ENCODE assay signal across 19 mouse cellular contexts in genomic region chr4:78213949-78214348, GRCm38 (mm10). TPM values are rescaled to one million over a fixed set of nuclear protein-coding genes. Genes with fewer than 3 reads are reported as not detected.
DNase-seq lines count a peak whose midpoint lies in the region; ATAC-seq lines count a peak whose summit lies in the region.
"Had no signal": no experiment of that assay in that cellular context is flagged by ENCODE, and none has a peak within 500 bp of the region (broad histone marks: within the 10 kb centered on the region; RNA-seq: fewer than 3 reads in every experiment).

No protein-coding gene starts in this region.

- peaks cover 7% of the 10 kb centered on the region; the same call in 1 of the 2 replicates for H3K4me1 ChIP-seq in hindbrain, embryonic 15.5 days (replicated peaks)
- H3K4me1 ChIP-seq in hindbrain, embryonic 12.5 days: peaks cover 3% of the 10 kb centered on the region; the same call in 1 of the 2 replicates
- H3K4me1 ChIP-seq in midbrain, embryonic 14.5 days (ENCODE audit: control insufficient read depth, insufficient read depth, low read length): 0 out of 2 replicates have a peak, but pooled peaks cover 2% of the 10 kb centered on the region
- peaks cover 6% of the 10 kb centered on the region for H3K4me1 ChIP-seq in midbrain, embryonic 10.5 days
- peaks cover 7% of the 10 kb centered on the region for H3K4me1 ChIP-seq in midbrain, embryonic 16.5 days (ENCODE audit: control insufficient read depth, insufficient read depth, low read length)
- H3K4me1 ChIP-seq: liver, embryonic 13.5 days had no signal

- WGBS in hindbrain, embryonic 15.5 days: 46% methylated on average over 4 of the region's 4 CpGs
- 61% methylated on average over 4 of the region's 4 CpGs for WGBS in hindbrain, embryonic 12.5 days
- WGBS in midbrain, embryonic 14.5 days: 45% methylated on average over 4 of the region's 4 CpGs
- WGBS in midbrain, embryonic 10.5 days: 71% methylated on average over 4 of the region's 4 CpGs
- 36% methylated on average over 4 of the region's 4 CpGs for WGBS in midbrain, embryonic 16.5 days

- H3K9me3 ChIP-seq in hindbrain, embryonic 15.5 days: no peaks in the 10 kb centered on the region
- H3K9me3 ChIP-seq in hindbrain, embryonic 12.5 days (replicated peaks): no peaks in the 10 kb centered on the region
- no peaks in the 10 kb centered on the region for H3K9me3 ChIP-seq in midbrain, embryonic 14.5 days (ENCODE audit: control insufficient read depth, low read length)
- no peaks in the 10 kb centered on the region for H3K9me3 ChIP-seq in midbrain, embryonic 10.5 days (replicated peaks)
- 0 out of 2 replicates have a peak, but pooled peaks cover 2% of the 10 kb centered on the region for H3K9me3 ChIP-seq in midbrain, embryonic 16.5 days (replicated peaks; ENCODE audit: control insufficient read depth, low read length, poor library complexity, severe bottlenecking)
- H3K9me3 ChIP-seq: limb, embryonic 10.5 days; liver, embryonic 13.5 days had no signal

- H3K4me2 ChIP-seq in hindbrain, embryonic 15.5 days: peak overlapping the region; percentile 69
- H3K4me2 ChIP-seq in hindbrain, embryonic 12.5 days (replicated peaks): no peak overlapping the region
- peak overlapping the region; percentile 71 for H3K4me2 ChIP-seq in midbrain, embryonic 14.5 days (ENCODE audit: low read length)
- peak overlapping the region; percentile 62 for H3K4me2 ChIP-seq in midbrain, embryonic 16.5 days (ENCODE audit: low read length)
- H3K4me2 ChIP-seq: liver, embryonic 13.5 days had no signal

- DNase-seq in cerebellum, postnatal 10 days: peak; percentile 3 to 4
- DNase-seq in cerebellum, postnatal 36 days: no peak
- DNase-seq in midbrain, embryonic 14.5 days: peak; percentile 45
- no peak for DNase-seq in midbrain, embryonic 10.5 days (ENCODE audit: low spot score)
- no peak for DNase-seq in urinary bladder, postnatal 4 days (ENCODE audit: low spot score in 2 of 2)
- DNase-seq: adrenal gland, postnatal 10 days; cerebellum, adult 9-10 months; gastrocnemius, adult 2 months; heart, adult 11 months; kidney, adult 2 months; kidney, postnatal 4 days; liver, embryonic 13.5 days; thymus, postnatal 36 days had no signal

- H3K9ac ChIP-seq in hindbrain, embryonic 15.5 days: no peak overlapping the region
- H3K9ac ChIP-seq in hindbrain, embryonic 12.5 days: no peak overlapping the region
- H3K9ac ChIP-seq in midbrain, embryonic 14.5 days (replicated peaks; ENCODE audit: low read length): no peak overlapping the region
- no peak overlapping the region for H3K9ac ChIP-seq in midbrain, embryonic 16.5 days (ENCODE audit: low read depth, low read length)
- H3K9ac ChIP-seq: liver, embryonic 13.5 days had no signal

- H3K4me3 ChIP-seq in hindbrain, embryonic 15.5 days: peak overlapping the region; percentile 67; the same call in 1 of the 2 replicates
- no peak overlapping the region for H3K4me3 ChIP-seq in hindbrain, embryonic 12.5 days
- H3K4me3 ChIP-seq in midbrain, embryonic 14.5 days (replicated peaks; ENCODE audit: low read depth, low read length): no peak overlapping the region; the same call in 1 of the 2 replicates
- H3K4me3 ChIP-seq in midbrain, embryonic 10.5 days: no peak overlapping the region
- H3K4me3 ChIP-seq in midbrain, embryonic 16.5 days (ENCODE audit: low read depth, low read length): peak overlapping the region; percentile 5; the same call in 1 of the 2 replicates
- H3K4me3 ChIP-seq: gastrocnemius, adult 2 months; limb, embryonic 10.5 days; liver, embryonic 13.5 days had no signal

- H3K27ac ChIP-seq in hindbrain, embryonic 15.5 days (replicated peaks): 0 out of 2 replicates have a peak overlapping the region, but pooled peaks have one; percentile 27
- no peak overlapping the region for H3K27ac ChIP-seq in hindbrain, embryonic 12.5 days
- no peak overlapping the region for H3K27ac ChIP-seq in midbrain, embryonic 14.5 days (replicated peaks; ENCODE audit: low read depth, low read length)
- no peak overlapping the region for H3K27ac ChIP-seq in midbrain, embryonic 10.5 days (replicated peaks)
- H3K27ac ChIP-seq in midbrain, embryonic 16.5 days (ENCODE audit: low read length): 0 out of 2 replicates have a peak overlapping the region, but pooled peaks have one; percentile 36
- H3K27ac ChIP-seq: gastrocnemius, adult 2 months; limb, embryonic 10.5 days; liver, embryonic 13.5 days had no signal

- no peaks in the 10 kb centered on the region for H3K27me3 ChIP-seq in hindbrain, embryonic 15.5 days
- peaks cover 14% of the 10 kb centered on the region; the same call in 1 of the 2 replicates for H3K27me3 ChIP-seq in hindbrain, embryonic 12.5 days
- no peaks in the 10 kb centered on the region for H3K27me3 ChIP-seq in midbrain, embryonic 14.5 days (ENCODE audit: control insufficient read depth, insufficient read depth, low read length)
- peaks cover 34% of the 10 kb centered on the region for H3K27me3 ChIP-seq in midbrain, embryonic 10.5 days (ENCODE audit: low read depth, poor library complexity, severe bottlenecking)
- H3K27me3 ChIP-seq in midbrain, embryonic 16.5 days (ENCODE audit: control insufficient read depth, insufficient read depth, low read depth, low read length): no peaks in the 10 kb centered on the region
- H3K27me3 ChIP-seq: CH12.LX had no signal

- no peaks in the 10 kb centered on the region for H3K36me3 ChIP-seq in hindbrain, embryonic 15.5 days
- no peaks in the 10 kb centered on the region for H3K36me3 ChIP-seq in hindbrain, embryonic 12.5 days
- H3K36me3 ChIP-seq in midbrain, embryonic 14.5 days (ENCODE audit: control insufficient read depth, insufficient read depth, low read length): no peaks in the 10 kb centered on the region
- H3K36me3 ChIP-seq in midbrain, embryonic 10.5 days: no peaks in the 10 kb centered on the region
- no peaks in the 10 kb centered on the region for H3K36me3 ChIP-seq in midbrain, embryonic 16.5 days (ENCODE audit: control insufficient read depth, insufficient read depth, low read length)
- H3K36me3 ChIP-seq: limb, embryonic 10.5 days; liver, embryonic 13.5 days had no signal

- ATAC-seq in hindbrain, embryonic 15.5 days (ENCODE audit: low FRiP score, low read depth): no peak
- no peak for ATAC-seq in hindbrain, embryonic 12.5 days (ENCODE audit: low FRiP score)
- no peak for ATAC-seq in midbrain, embryonic 14.5 days (ENCODE audit: low FRiP score, low TSS enrichment)
- no peak for ATAC-seq in midbrain, embryonic 16.5 days
- ATAC-seq: lung, postnatal 0 days had no signal

RNA-seq across cellular contexts. Expression of gene Ptprd, which starts 2.2 kb away (rescaled TPM):
- polyA plus RNA-seq in hindbrain, embryonic 15.5 days (2015; fragmentation: Nextera tagmentation; extraction: Ambion mirVana): 78.2 and 80.8 TPM in 2 replicates
- 57.1 and 66.8 TPM in 2 replicates for polyA plus RNA-seq in hindbrain, embryonic 12.5 days (2016; fragmentation: Nextera tagmentation; extraction: Ambion mirVana)
- 76.0 and 81.0 TPM in 2 replicates for polyA plus RNA-seq in midbrain, embryonic 14.5 days (2014; fragmentation: Nextera tagmentation; extraction: Ambion mirVana)
- 9.6 and 12.6 TPM in 2 replicates for polyA plus RNA-seq in midbrain, embryonic 10.5 days (2016; fragmentation: Nextera tagmentation; extraction: Ambion mirVana)
- polyA plus RNA-seq in midbrain, embryonic 16.5 days (2015; fragmentation: Nextera tagmentation; extraction: Ambion mirVana): 90.7 and 95.8 TPM in 2 replicates

Comparison
In these comparisons a context has a peak if more than half of its experiments do, and no peak if none do; other contexts are left out.
1. DNase-seq: peak in cerebellum, postnatal 10 days (2 of 2) and midbrain, embryonic 14.5 days (single experiment); none in cerebellum, postnatal 36 days (0 of 2), midbrain, embryonic 10.5 days (single experiment) and urinary bladder, postnatal 4 days (0 of 2).
2. H3K27ac ChIP-seq: peak in hindbrain, embryonic 15.5 days (single experiment) and midbrain, embryonic 16.5 days (single experiment); none in hindbrain, embryonic 12.5 days (single experiment), midbrain, embryonic 14.5 days (single experiment) and midbrain, embryonic 10.5 days (single experiment).
3. H3K4me3 ChIP-seq: peak in hindbrain, embryonic 15.5 days (single experiment) and midbrain, embryonic 16.5 days (single experiment); none in hindbrain, embryonic 12.5 days (single experiment), midbrain, embryonic 14.5 days (single experiment) and midbrain, embryonic 10.5 days (single experiment).